Mouse (Mus musculus): ENCODE measurements around the gene 4930404H24Rik. TPM values are rescaled to one million over a fixed set of nuclear protein-coding genes. Genes with fewer than 3 reads are reported as not detected.

4930404H24Rik gene
- polyA plus RNA-seq, 1 experiment, result 4.2 TPM

- no peak overlapping the region for H3K27ac ChIP-seq (ENCODE audit: control insufficient read depth, insufficient read depth, low read depth, low read length)
- no peak overlapping the region for H3K4me3 ChIP-seq (ENCODE audit: control insufficient read depth, low read depth, low read length)
- H3K36me3 ChIP-seq (ENCODE audit: control insufficient read depth, insufficient read depth, low read length), result peaks cover 8% of the 10 kb centered on the region
- no peak for TF ChIP-seq POLR2A (IDR thresholded peaks at IDR 0.05; ENCODE audit: control insufficient read depth, low read depth, low read length)
- no peak for TF ChIP-seq CTCF (IDR thresholded peaks at IDR 0.05; ENCODE audit: control insufficient read depth, insufficient read depth, insufficient replicate concordance, low read depth, low read length)
- no peaks in the 10 kb centered on the region; the same call in 1 of the 2 replicates for H3K4me1 ChIP-seq (ENCODE audit: control insufficient read depth, insufficient read depth, low read length)
- no peaks in the 10 kb centered on the region for H3K27me3 ChIP-seq (ENCODE audit: control insufficient read depth, insufficient read depth, low read length)
Measured at GRCm38 (mm10) chr2:153467372-153467771, 25.2 kb upstream of the 4930404H24Rik start.

- H3K36me3 ChIP-seq (ENCODE audit: control insufficient read depth, insufficient read depth, low read length), result peaks cover 8% of the 10 kb centered on the region
- no peaks in the 10 kb centered on the region; the same call in 1 of the 2 replicates for H3K4me1 ChIP-seq (ENCODE audit: control insufficient read depth, insufficient read depth, low read length)
- TF ChIP-seq POLR2A (IDR thresholded peaks at IDR 0.05; ENCODE audit: control insufficient read depth, low read depth, low read length) (no peak), CTCF (IDR thresholded peaks at IDR 0.05; ENCODE audit: control insufficient read depth, insufficient read depth, insufficient replicate concordance, low read depth, low read length) (no peak)
- no peaks in the 10 kb centered on the region for H3K27me3 ChIP-seq (ENCODE audit: control insufficient read depth, insufficient read depth, low read length)
- H3K27ac ChIP-seq (ENCODE audit: control insufficient read depth, insufficient read depth, low read depth, low read length), result no peak overlapping the region
- no peak overlapping the region for H3K4me3 ChIP-seq (ENCODE audit: control insufficient read depth, low read depth, low read length)
Measured at GRCm38 (mm10) chr2:153469317-153469716, 23.3 kb upstream of the 4930404H24Rik start.

DNA sequence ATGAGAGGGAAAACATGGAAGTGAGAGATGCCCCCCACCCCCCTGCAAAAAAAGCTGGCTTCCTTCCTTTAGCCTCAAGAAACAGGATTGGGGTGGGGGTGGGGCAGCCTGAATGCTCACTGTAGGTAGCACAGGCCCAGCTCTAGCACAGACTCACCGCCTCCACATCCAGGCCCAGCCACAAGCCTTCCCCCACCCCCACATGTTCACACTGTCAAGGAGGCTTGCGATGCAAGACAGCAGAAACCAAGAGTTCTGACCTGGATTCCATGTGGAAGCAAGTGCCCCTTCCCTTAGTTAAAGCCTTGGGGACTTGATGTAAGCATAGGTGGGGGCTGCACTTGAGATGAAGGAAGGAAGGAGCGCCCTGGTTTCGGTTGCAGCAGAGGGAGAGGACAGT is 22.8 kb upstream of the 4930404H24Rik start:
- H3K27ac ChIP-seq (ENCODE audit: control insufficient read depth, insufficient read depth, low read depth, low read length), result no peak overlapping the region
- no peaks in the 10 kb centered on the region; the same call in 1 of the 2 replicates for H3K4me1 ChIP-seq (ENCODE audit: control insufficient read depth, insufficient read depth, low read length)
- no peak for TF ChIP-seq POLR2A (IDR thresholded peaks at IDR 0.05; ENCODE audit: control insufficient read depth, low read depth, low read length)
- TF ChIP-seq CTCF (IDR thresholded peaks at IDR 0.05; ENCODE audit: control insufficient read depth, insufficient read depth, insufficient replicate concordance, low read depth, low read length), result no peak
- no peaks in the 10 kb centered on the region for H3K27me3 ChIP-seq (ENCODE audit: control insufficient read depth, insufficient read depth, low read length)
- no peak overlapping the region for H3K4me3 ChIP-seq (ENCODE audit: control insufficient read depth, low read depth, low read length)
- peaks cover 8% of the 10 kb centered on the region for H3K36me3 ChIP-seq (ENCODE audit: control insufficient read depth, insufficient read depth, low read length)

GRCm38 (mm10) chr2:153470983-153471382 is 21.6 kb upstream of the 4930404H24Rik start:
- TF ChIP-seq CTCF (IDR thresholded peaks at IDR 0.05; ENCODE audit: control insufficient read depth, insufficient read depth, insufficient replicate concordance, low read depth, low read length) (no peak), POLR2A (IDR thresholded peaks at IDR 0.05; ENCODE audit: control insufficient read depth, low read depth, low read length) (no peak)
- H3K4me1 ChIP-seq (ENCODE audit: control insufficient read depth, insufficient read depth, low read length), result no peaks in the 10 kb centered on the region; the same call in 1 of the 2 replicates
- H3K36me3 ChIP-seq (ENCODE audit: control insufficient read depth, insufficient read depth, low read length), result peaks cover 8% of the 10 kb centered on the region
- no peak overlapping the region for H3K4me3 ChIP-seq (ENCODE audit: control insufficient read depth, low read depth, low read length)
- no peaks in the 10 kb centered on the region for H3K27me3 ChIP-seq (ENCODE audit: control insufficient read depth, insufficient read depth, low read length)
- H3K27ac ChIP-seq (ENCODE audit: control insufficient read depth, insufficient read depth, low read depth, low read length), result no peak overlapping the region

DNA sequence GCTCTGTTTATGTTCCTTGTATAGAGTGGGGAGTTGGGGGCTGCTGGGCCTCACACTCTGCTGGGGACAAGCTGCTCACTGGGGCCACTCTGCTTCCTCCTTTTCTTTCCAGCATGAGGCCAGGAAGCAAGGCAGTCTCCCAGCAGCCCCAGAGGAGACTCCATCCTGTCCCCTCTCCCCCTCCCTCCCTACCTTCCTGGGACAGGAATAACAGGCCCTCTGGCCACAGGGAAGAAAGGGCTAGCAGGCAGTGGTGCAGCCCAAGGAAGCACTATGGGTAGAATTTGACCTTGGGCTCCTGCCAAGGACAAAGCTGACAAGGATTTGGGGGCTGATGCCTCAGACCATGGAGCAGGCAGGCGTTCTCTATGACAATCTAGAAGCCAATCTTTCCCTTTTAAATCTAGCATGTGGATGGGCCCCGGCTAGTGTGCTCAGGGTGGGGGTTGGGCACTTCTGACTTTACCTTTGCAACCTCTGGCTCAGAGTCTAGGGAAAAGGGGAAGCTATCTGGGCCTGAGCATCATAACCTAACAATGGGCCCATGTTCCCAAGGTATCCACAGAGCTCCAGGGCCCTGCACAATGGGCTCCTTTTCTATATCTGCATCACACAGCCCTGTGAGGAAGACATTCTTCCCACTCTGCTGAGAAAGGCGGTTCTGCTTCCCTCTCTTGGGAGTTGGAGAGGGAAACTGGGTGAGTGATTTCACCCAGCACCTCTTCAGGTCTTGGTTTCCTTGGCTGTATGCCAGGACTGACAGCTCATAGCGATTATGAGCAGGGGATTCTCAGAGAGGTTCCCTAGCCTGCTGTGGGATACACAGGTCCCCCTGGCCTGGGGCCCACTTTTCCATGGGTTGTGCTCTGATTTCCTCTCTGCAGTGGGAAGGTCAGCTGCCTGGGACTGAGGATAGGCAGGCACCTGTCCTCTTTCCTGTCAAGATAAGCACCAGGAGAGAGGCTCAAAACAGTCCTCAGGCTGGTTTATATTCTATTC is 17.2 kb upstream of the 4930404H24Rik start:
- TF ChIP-seq POLR2A (IDR thresholded peaks at IDR 0.05; ENCODE audit: control insufficient read depth, low read depth, low read length), result no peak
- TF ChIP-seq CTCF (IDR thresholded peaks at IDR 0.05; ENCODE audit: control insufficient read depth, insufficient read depth, insufficient replicate concordance, low read depth, low read length), result no peak
- H3K36me3 ChIP-seq (ENCODE audit: control insufficient read depth, insufficient read depth, low read length), result peaks cover 2% of the 10 kb centered on the region

GRCm38 (mm10) chr2:153478583-153478982 is 14.0 kb upstream of the 4930404H24Rik start:
- no peaks in the 10 kb centered on the region; the same call in none of the 2 replicates for H3K36me3 ChIP-seq (ENCODE audit: control insufficient read depth, insufficient read depth, low read length)
- no peak overlapping the region for H3K4me3 ChIP-seq (ENCODE audit: control insufficient read depth, low read depth, low read length)
- no peak overlapping the region for H3K27ac ChIP-seq (ENCODE audit: control insufficient read depth, insufficient read depth, low read depth, low read length)
- TF ChIP-seq POLR2A (IDR thresholded peaks at IDR 0.05; ENCODE audit: control insufficient read depth, low read depth, low read length) (no peak), CTCF (IDR thresholded peaks at IDR 0.05; ENCODE audit: control insufficient read depth, insufficient read depth, insufficient replicate concordance, low read depth, low read length) (peak; percentile 53; the same call in 1 of the 2 replicates)
- H3K4me1 ChIP-seq (ENCODE audit: control insufficient read depth, insufficient read depth, low read length), result no peaks in the 10 kb centered on the region; the same call in 1 of the 2 replicates
- no peaks in the 10 kb centered on the region for H3K27me3 ChIP-seq (ENCODE audit: control insufficient read depth, insufficient read depth, low read length)

More for the DNA sequence above, 17.2 kb upstream of the 4930404H24Rik start:
- Histone ChIP-seq H3K4me3 (ENCODE audit: control insufficient read depth, low read depth, low read length) (no peak overlapping the region), H3K4me1 (ENCODE audit: control insufficient read depth, insufficient read depth, low read length) (no peaks in the 10 kb centered on the region), H3K27ac (ENCODE audit: control insufficient read depth, insufficient read depth, low read depth, low read length) (no peak overlapping the region), H3K27me3 (ENCODE audit: control insufficient read depth, insufficient read depth, low read length) (no peaks in the 10 kb centered on the region)

DNA sequence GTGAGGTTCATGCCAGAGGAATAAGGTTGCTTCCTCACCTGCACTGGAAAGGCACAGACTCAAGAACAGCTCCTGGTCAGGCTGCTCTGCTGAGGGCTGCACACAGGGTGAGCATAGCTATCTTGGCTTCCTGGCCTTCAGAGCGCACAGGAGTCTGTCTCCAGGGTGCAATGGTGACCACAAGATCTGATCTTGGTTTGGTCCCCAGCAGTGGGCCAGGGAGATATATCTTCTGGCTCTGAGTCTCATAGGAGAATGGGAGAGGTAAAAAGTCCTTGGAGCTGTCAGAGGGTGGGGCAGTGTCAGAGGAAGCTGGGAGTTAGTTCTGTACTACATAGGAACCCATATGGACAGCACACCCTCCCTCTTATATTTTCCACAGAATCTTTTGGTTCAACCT is 13.1 kb upstream of the 4930404H24Rik start:
- no peak overlapping the region for H3K4me3 ChIP-seq (ENCODE audit: control insufficient read depth, low read depth, low read length)
- no peaks in the 10 kb centered on the region; the same call in none of the 2 replicates for H3K36me3 ChIP-seq (ENCODE audit: control insufficient read depth, insufficient read depth, low read length)
- no peaks in the 10 kb centered on the region; the same call in 1 of the 2 replicates for H3K4me1 ChIP-seq (ENCODE audit: control insufficient read depth, insufficient read depth, low read length)
- H3K27me3 ChIP-seq (ENCODE audit: control insufficient read depth, insufficient read depth, low read length), result no peaks in the 10 kb centered on the region
- no peak overlapping the region for H3K27ac ChIP-seq (ENCODE audit: control insufficient read depth, insufficient read depth, low read depth, low read length)
- TF ChIP-seq POLR2A (IDR thresholded peaks at IDR 0.05; ENCODE audit: control insufficient read depth, low read depth, low read length) (no peak), CTCF (IDR thresholded peaks at IDR 0.05; ENCODE audit: control insufficient read depth, insufficient read depth, insufficient replicate concordance, low read depth, low read length) (no peak)

Measured in testis, adult 2 months (tissue).